In genomic region chr17:78752064-78752463, GRCm38 (mm10) we compare ENCODE assay signal across 20 mouse cellular contexts. TPM values are rescaled to one million over a fixed set of nuclear protein-coding genes. Genes with fewer than 3 reads are reported as not detected.
DNase-seq lines count a peak whose midpoint lies in the region; TF ChIP-seq lines count a peak whose summit lies in the region.
"Had no signal": no experiment of that assay in that cellular context is flagged by ENCODE, and none has a peak within 500 bp of the region (broad histone marks: within the 10 kb centered on the region; RNA-seq: fewer than 3 reads in every experiment).

No protein-coding gene starts in this region.

- H3K36me3 ChIP-seq in E14TG2a.4 (ENCODE audit: insufficient read depth, low read length): peaks cover 8% of the 10 kb centered on the region; the same call in 1 of the 2 replicates

- intact Hi-C loops in gastrocnemius, adult 2 months (cut with DNase I): no loop called here

- 91% methylated on average over 10 of the region's 10 CpGs for WGBS in bone marrow, adult 2 months

- TF ChIP-seq CTCF in gastrocnemius, adult 2 months (IDR thresholded peaks at IDR 0.05): peak; percentile 7; the same call in 1 of the 2 replicates
- peak; percentile 39 for TF ChIP-seq CTCF in layer of hippocampus, adult 2 months (conservative IDR thresholded peaks at IDR 0.05)
- peak; percentile 20 for TF ChIP-seq CTCF in E14TG2a.4 (conservative IDR thresholded peaks at IDR 0.05; ENCODE audit: low read length)
- peak; percentile 8; the same call in 1 of the 2 replicates for TF ChIP-seq CTCF in bone marrow, adult 2 months (IDR thresholded peaks at IDR 0.05; ENCODE audit: control insufficient read depth, insufficient read depth, low read length)

- H3K27me3 ChIP-seq in E14TG2a.4 (ENCODE audit: insufficient read depth, low read length): peaks cover 9% of the 10 kb centered on the region; the same call in 1 of the 2 replicates
- H3K27me3 ChIP-seq: embryonic facial prominence, embryonic 13.5 days; intestine, embryonic 15.5 days; limb, embryonic 13.5 days; megakaryocyte, embryonic 14.5 days; neural tube, embryonic 13.5 days had no signal

- no peak overlapping the region for H3K27ac ChIP-seq in gastrocnemius, adult 2 months
- H3K27ac ChIP-seq in layer of hippocampus, adult 2 months: no peak overlapping the region
- H3K27ac ChIP-seq in bone marrow, adult 2 months (ENCODE audit: control insufficient read depth, insufficient read depth, low read depth, low read length, poor library complexity): no peak overlapping the region
- H3K27ac ChIP-seq: embryonic facial prominence, embryonic 13.5 days; hindbrain, embryonic 14.5 days; intestine, embryonic 15.5 days; limb, embryonic 13.5 days; neural tube, embryonic 13.5 days had no signal

- H3K4me1 ChIP-seq in E14TG2a.4 (replicated peaks; ENCODE audit: low read depth, low read length): no peaks in the 10 kb centered on the region; the same call in 1 of the 2 replicates
- no peaks in the 10 kb centered on the region; the same call in 1 of the 2 replicates for H3K4me1 ChIP-seq in bone marrow, adult 2 months (ENCODE audit: control insufficient read depth, insufficient read depth, low read length)
- H3K4me1 ChIP-seq: embryonic facial prominence, embryonic 13.5 days; intestine, embryonic 15.5 days; limb, embryonic 13.5 days; megakaryocyte, embryonic 14.5 days; neural tube, embryonic 13.5 days had no signal

- TF ChIP-seq POLR2A in bone marrow, adult 2 months (IDR thresholded peaks at IDR 0.05; ENCODE audit: borderline replicate concordance, control insufficient read depth, low read depth, low read length): no peak

- no peak overlapping the region for H3K4me3 ChIP-seq in gastrocnemius, adult 2 months
- no peak overlapping the region for H3K4me3 ChIP-seq in layer of hippocampus, adult 2 months
- H3K4me3 ChIP-seq in E14TG2a.4 (replicated peaks; ENCODE audit: low read length): no peak overlapping the region
- H3K4me3 ChIP-seq in bone marrow, adult 2 months (replicated peaks; ENCODE audit: control insufficient read depth, low read depth, low read length): no peak overlapping the region
- H3K4me3 ChIP-seq: embryonic facial prominence, embryonic 13.5 days; intestine, embryonic 15.5 days; limb, embryonic 13.5 days; megakaryocyte, embryonic 14.5 days; neural tube, embryonic 13.5 days had no signal

- DNase-seq in gastrocnemius, adult 2 months: no peak
- DNase-seq in gastrocnemius, postnatal 4 days (ENCODE audit: low spot score in 2 of 2): no peak
- no peak for DNase-seq in layer of hippocampus, adult 2 months (ENCODE audit: low spot score in 2 of 2)
- DNase-seq in layer of hippocampus, adult 18-20 months (ENCODE audit: low spot score in 2 of 2): no peak
- no peak for DNase-seq in frontal cortex, postnatal 25 days (ENCODE audit: low spot score in 2 of 2)
- DNase-seq: adrenal gland, postnatal 36 days; cerebellum, adult 2 months; cerebellum, postnatal 36 days; forebrain, postnatal 0 days; lung, adult 2 months; midbrain, embryonic 14.5 days had no signal

- H3K9me3 ChIP-seq in E14TG2a.4 (ENCODE audit: low read length): no peaks in the 10 kb centered on the region
- H3K9me3 ChIP-seq: embryonic facial prominence, embryonic 13.5 days; G1E; intestine, embryonic 15.5 days; limb, embryonic 13.5 days; megakaryocyte, embryonic 14.5 days; neural tube, embryonic 13.5 days had no signal

RNA-seq across cellular contexts. Expression of gene Strn, which starts 15.1 kb away (rescaled TPM):
- 1 to 10 TPM; 5.4 to 7.1 TPM for total RNA-seq in gastrocnemius, adult 2 months (2021)
- 10 to 100 TPM; 17.3 to 18.5 TPM for total RNA-seq in gastrocnemius, postnatal 4 days (2021)
- 10 to 100 TPM; 57.6 to 59.9 TPM for total RNA-seq in layer of hippocampus, adult 2 months (2021)
- 10 to 100 TPM; 55.0 to 58.0 TPM for total RNA-seq in layer of hippocampus, adult 18-20 months (2021)
- 3.3 and 8.5 TPM in 2 replicates for polyA plus RNA-seq in bone marrow, adult 2 months (2011; ENCODE audit: insufficient read depth, insufficient read length, low replicate concordance, missing spikeins)
